8 mouse cellular contexts compared by ENCODE assay signal in the genomic region with DNA sequence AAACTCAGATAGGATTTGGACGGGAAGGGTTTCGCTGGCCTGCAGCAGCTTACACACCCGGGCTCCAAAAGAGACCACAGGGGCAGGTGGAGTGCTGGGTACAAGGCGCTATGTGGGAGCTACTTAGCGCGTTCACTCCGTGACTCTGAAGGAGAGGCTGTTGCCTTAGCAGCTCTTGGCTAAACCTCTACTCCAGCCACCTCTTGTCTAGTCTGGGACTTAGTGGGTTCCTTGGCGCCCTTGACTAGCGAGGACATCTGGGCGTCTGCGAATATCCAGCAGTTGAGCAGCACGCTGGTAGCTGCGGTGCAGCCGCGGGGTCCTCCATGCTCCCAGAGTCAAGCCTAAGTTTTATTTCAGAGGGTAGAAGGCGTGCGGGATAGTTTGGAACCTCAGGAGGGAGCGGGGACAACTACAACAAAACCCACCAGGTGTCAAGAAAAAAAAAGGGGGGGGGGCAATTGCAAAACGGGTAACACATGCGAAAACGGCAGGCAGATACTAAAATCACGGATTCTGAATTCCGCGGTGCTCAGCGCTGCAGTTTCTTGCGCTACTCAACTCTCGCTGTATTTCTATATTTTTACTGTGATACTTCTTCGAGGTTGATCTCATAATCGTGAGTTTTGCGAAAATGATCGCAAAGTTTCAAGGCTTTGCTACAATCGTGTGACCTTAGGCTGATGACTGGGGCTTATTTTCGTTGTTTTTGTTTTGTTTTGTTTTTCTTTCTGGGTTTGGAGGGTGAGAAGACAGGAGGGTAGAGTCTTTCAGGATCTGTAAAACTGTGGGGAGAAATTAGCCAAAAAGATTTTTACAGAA.
DNase-seq lines count a peak whose midpoint lies in the region; ATAC-seq and TF ChIP-seq lines count a peak whose summit lies in the region.

No protein-coding gene starts in this region.

- TF ChIP-seq EP300 in heart, adult 2 months (IDR thresholded peaks at IDR 0.05; ENCODE audit: insufficient read depth, low read depth, low read length): no peak

- intact Hi-C loops in heart, adult 2 months (cut with DNase I): loop anchor here (10.0 kb wide), 1 partner anchor 176 kb away; no protein-coding TSS in a partner anchor

- no peaks in the 10 kb centered on the region for H3K79me2 ChIP-seq in heart, adult 2 months (replicated peaks; ENCODE audit: control insufficient read depth, insufficient read depth, low read length)

- WGBS in heart, adult 2 months: 14% methylated on average over 33 of the region's 33 CpGs
- 16% methylated on average over 33 of the region's 33 CpGs for WGBS in forebrain, embryonic 12.5 days
- 10% methylated on average over 33 of the region's 33 CpGs for WGBS in intestine, embryonic 16.5 days
- WGBS in midbrain, embryonic 13.5 days: 13% methylated on average over 33 of the region's 33 CpGs

- H3K4me2 ChIP-seq in forebrain, embryonic 12.5 days: peak overlapping the region; percentile 50
- H3K4me2 ChIP-seq in intestine, embryonic 16.5 days (ENCODE audit: low read depth, low read length): peak overlapping the region; percentile 48
- H3K4me2 ChIP-seq in midbrain, embryonic 13.5 days (replicated peaks): peak overlapping the region; percentile 48

- H3K36me3 ChIP-seq in heart, adult 2 months (ENCODE audit: control insufficient read depth, insufficient read depth, low read length): no peaks in the 10 kb centered on the region
- no peaks in the 10 kb centered on the region for H3K36me3 ChIP-seq in forebrain, embryonic 12.5 days (replicated peaks)
- no peaks in the 10 kb centered on the region for H3K36me3 ChIP-seq in intestine, embryonic 16.5 days (ENCODE audit: control insufficient read depth, insufficient read depth, low read length)
- H3K36me3 ChIP-seq in midbrain, embryonic 13.5 days: no peaks in the 10 kb centered on the region

- TF ChIP-seq CTCF in heart, adult 2 months (IDR thresholded peaks at IDR 0.05): no peak

- no peaks in the 10 kb centered on the region for H3K27me3 ChIP-seq in heart, adult 2 months (ENCODE audit: control insufficient read depth, insufficient read depth, low read length)
- peaks cover 8% of the 10 kb centered on the region; the same call in 1 of the 2 replicates for H3K27me3 ChIP-seq in forebrain, embryonic 12.5 days
- 0 out of 2 replicates have a peak, but pooled peaks cover 4% of the 10 kb centered on the region for H3K27me3 ChIP-seq in intestine, embryonic 16.5 days (replicated peaks; ENCODE audit: control insufficient read depth, insufficient read depth, low read length)
- H3K27me3 ChIP-seq in midbrain, embryonic 13.5 days: peaks cover 18% of the 10 kb centered on the region

- no peaks in the 10 kb centered on the region for H3K9me3 ChIP-seq in forebrain, embryonic 12.5 days
- H3K9me3 ChIP-seq in intestine, embryonic 16.5 days (ENCODE audit: control insufficient read depth, low read length): no peaks in the 10 kb centered on the region
- no peaks in the 10 kb centered on the region for H3K9me3 ChIP-seq in midbrain, embryonic 13.5 days

- no peak for ATAC-seq in forebrain, embryonic 12.5 days (ENCODE audit: low FRiP score)
- no peak for ATAC-seq in intestine, embryonic 16.5 days
- ATAC-seq in midbrain, embryonic 13.5 days: no peak

- peak overlapping the region; percentile 22 for H3K9ac ChIP-seq in heart, adult 2 months (ENCODE audit: low read depth, low read length)
- H3K9ac ChIP-seq in forebrain, embryonic 12.5 days: peak overlapping the region; percentile 25; the same call in 1 of the 2 replicates
- H3K9ac ChIP-seq in intestine, embryonic 16.5 days (ENCODE audit: low read depth, low read length): peak overlapping the region; percentile 44
- no peak overlapping the region for H3K9ac ChIP-seq in midbrain, embryonic 13.5 days (replicated peaks)

- peak overlapping the region; percentile 16; the same call in 1 of the 2 replicates for H3K27ac ChIP-seq in heart, adult 2 months
- H3K27ac ChIP-seq in forebrain, embryonic 12.5 days: no peak overlapping the region
- H3K27ac ChIP-seq in intestine, embryonic 16.5 days (ENCODE audit: low read length): peak overlapping the region; percentile 19
- no peak overlapping the region for H3K27ac ChIP-seq in midbrain, embryonic 13.5 days

- peak; percentile 26 to 52 for DNase-seq in heart, adult 2 months
- DNase-seq in heart, adult 11 months: no peak
- DNase-seq in Muller cell, postnatal 12 days (ENCODE audit: inconsistent ontology term): peak; percentile 20
- DNase-seq in frontal cortex, postnatal 25 days (ENCODE audit: low spot score in 2 of 2): no peak
- DNase-seq in layer of hippocampus, postnatal 25 days (ENCODE audit: extremely low spot score in 1 of 2, low spot score in 1 of 2): no peak

- 0 out of 2 replicates have a peak, but pooled peaks cover 3% of the 10 kb centered on the region for H3K4me1 ChIP-seq in heart, adult 2 months (ENCODE audit: control insufficient read depth, insufficient read depth, low read length)
- H3K4me1 ChIP-seq in forebrain, embryonic 12.5 days: peaks cover 2% of the 10 kb centered on the region; the same call in 1 of the 2 replicates
- no peaks in the 10 kb centered on the region for H3K4me1 ChIP-seq in intestine, embryonic 16.5 days (ENCODE audit: control insufficient read depth, insufficient read depth, low read length)
- H3K4me1 ChIP-seq in midbrain, embryonic 13.5 days (replicated peaks): 0 out of 2 replicates have a peak, but pooled peaks cover 4% of the 10 kb centered on the region

- peak overlapping the region; percentile 44 for H3K4me3 ChIP-seq in heart, adult 2 months
- peak overlapping the region; percentile 28 for H3K4me3 ChIP-seq in forebrain, embryonic 12.5 days (replicated peaks)
- H3K4me3 ChIP-seq in intestine, embryonic 16.5 days (ENCODE audit: low read length): peak overlapping the region; percentile 27
- peak overlapping the region; percentile 28 for H3K4me3 ChIP-seq in midbrain, embryonic 13.5 days (replicated peaks)

- TF ChIP-seq POLR2A in heart, adult 2 months (IDR thresholded peaks at IDR 0.05; ENCODE audit: insufficient read depth, low read depth, low read length): no peak

Comparison
In these comparisons a context has a peak if more than half of its experiments do, and no peak if none do; other contexts are left out.
1. DNase-seq: peak in heart, adult 2 months (2 of 2) and Muller cell, postnatal 12 days (single experiment); none in heart, adult 11 months (single experiment), frontal cortex, postnatal 25 days (0 of 2) and layer of hippocampus, postnatal 25 days (0 of 2).
2. H3K27ac ChIP-seq: peak in heart, adult 2 months (single experiment) and intestine, embryonic 16.5 days (single experiment); none in forebrain, embryonic 12.5 days (single experiment) and midbrain, embryonic 13.5 days (single experiment).
3. Peak in every context shown above with its lines, with median percentiles within 50 percentile points of each other: H3K4me3 ChIP-seq and H3K4me2 ChIP-seq.